Mouse (Mus musculus): Measurements from ENCODE around the gene Gm20219. TPM values are rescaled to one million over a fixed set of nuclear protein-coding genes. Genes with fewer than 3 reads are reported as not detected.
"Not testable (repeated sequence)": the region's sequence is repeated elsewhere in the genome, so short reads cannot be mapped to it uniquely, and the experiment has no call there.

Gm20219 gene
- total RNA-seq, 2 experiments from 2014 or later = 2.8 TPM; not detected in 1

DNA sequence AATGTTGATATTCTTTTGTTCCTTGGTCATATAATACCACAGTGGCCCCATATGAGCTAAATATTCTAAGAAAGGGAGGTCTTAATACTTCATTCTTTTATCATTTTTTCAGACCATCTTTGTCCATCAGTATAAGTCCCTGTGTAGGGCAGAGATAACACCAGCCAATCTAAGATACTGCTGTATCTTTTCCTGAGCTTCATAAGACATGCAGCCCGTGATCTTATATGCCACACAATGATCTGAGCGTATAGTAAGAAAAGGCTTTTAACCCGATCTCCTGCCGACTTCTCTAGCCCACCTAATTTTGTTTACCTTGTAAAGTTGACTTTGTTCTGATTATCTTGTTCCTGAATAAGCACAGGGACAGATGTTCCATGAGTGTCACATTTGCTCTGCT is 29.2 kb downstream of the Gm20219 start:
- ATAC-seq (replicated peaks; ENCODE audit: low FRiP score, low TSS enrichment, poor library complexity, severe bottlenecking) = no peak

GRCm38 (mm10) chr17:56522744-56523143 is 31.4 kb downstream of the Gm20219 start:
- ATAC-seq (replicated peaks; ENCODE audit: low FRiP score, low TSS enrichment, poor library complexity, severe bottlenecking) = no peak

DNA sequence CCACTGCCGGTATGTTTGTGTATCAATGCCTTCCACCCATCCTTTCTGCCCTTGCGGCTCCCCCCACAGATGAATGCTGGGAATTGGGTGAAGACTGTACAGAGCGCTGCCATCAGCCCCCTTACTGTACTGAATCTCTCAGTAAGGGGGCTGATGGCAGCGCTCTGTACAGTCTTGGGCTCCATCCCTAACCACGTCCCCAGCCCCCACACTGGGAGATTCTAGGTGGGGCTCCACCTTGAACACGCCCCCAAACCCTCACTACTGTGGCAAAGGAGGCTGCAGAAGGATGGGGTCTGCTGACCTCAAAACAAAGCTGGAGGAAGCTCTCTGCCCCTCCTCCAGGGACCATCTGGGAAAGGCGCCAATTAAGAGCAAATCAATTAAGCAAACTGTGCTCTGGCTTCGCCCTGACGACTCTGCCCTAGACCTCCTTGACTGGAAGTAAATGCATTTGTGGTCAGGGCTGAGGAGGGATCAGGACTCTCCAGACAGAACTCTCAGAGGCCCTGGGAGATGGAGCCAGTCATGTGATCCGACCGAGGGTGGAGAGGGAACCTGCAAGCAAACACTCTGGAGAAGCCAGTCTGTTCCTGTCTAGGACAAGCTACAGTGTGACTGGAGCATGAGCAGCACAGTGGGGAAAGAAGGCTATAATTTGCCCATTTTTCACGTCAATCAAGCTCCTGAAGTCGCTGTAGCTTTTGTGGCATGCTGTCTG is 38.3 kb downstream of the Gm20219 start:
- no peak for ATAC-seq (replicated peaks; ENCODE audit: low FRiP score, low TSS enrichment, poor library complexity, severe bottlenecking)

DNA sequence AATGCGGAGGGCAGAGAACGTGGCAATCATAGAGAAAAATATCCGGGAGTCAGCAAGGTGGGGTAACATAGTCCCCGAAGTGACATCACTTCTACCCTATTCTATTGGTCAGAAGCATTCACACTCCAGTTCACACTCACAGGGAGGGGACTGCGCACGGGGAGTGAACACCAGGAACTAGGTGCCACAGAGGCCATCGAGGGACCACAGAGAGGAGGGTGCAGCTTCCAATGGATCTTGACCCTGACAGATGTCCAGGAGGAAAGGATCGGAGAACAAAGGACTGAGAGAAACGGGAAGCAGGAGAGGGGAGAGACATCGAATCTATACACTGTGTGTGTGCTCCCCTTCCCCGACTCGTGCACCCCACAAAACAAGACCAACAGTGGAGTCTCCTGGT is 39.3 kb downstream of the Gm20219 start:
- no peak for ATAC-seq (replicated peaks; ENCODE audit: low FRiP score, low TSS enrichment, poor library complexity, severe bottlenecking)

DNA sequence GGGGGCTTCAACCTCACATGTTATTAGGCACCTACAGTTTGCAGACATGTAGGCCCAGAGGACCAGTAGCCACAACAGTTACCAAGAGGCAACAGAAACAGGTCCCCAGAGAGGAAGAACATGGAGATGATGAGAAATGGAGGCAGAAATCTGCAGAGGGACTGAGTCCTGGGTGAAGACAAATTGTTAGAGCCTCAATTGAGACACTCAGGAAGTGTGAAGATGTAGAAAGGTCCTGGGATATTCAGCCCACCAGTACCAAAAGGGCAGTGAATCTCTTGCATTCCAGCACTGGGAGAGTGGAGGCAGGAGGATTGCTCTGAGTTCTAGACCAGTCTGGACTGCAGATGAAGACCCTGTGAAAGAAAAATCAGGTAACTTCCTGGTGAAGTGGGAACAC is 39.9 kb downstream of the Gm20219 start:
- ATAC-seq (replicated peaks; ENCODE audit: low FRiP score, low TSS enrichment, poor library complexity, severe bottlenecking) = no peak

GRCm38 (mm10) chr17:56512310-56512709 is 41.9 kb downstream of the Gm20219 start, which contains the start of gene Znrf4:
TSS of gene Znrf4 (minus strand) at chr17:56512431.
- ATAC-seq (replicated peaks; ENCODE audit: low FRiP score, low TSS enrichment, poor library complexity, severe bottlenecking) = no peak

DNA sequence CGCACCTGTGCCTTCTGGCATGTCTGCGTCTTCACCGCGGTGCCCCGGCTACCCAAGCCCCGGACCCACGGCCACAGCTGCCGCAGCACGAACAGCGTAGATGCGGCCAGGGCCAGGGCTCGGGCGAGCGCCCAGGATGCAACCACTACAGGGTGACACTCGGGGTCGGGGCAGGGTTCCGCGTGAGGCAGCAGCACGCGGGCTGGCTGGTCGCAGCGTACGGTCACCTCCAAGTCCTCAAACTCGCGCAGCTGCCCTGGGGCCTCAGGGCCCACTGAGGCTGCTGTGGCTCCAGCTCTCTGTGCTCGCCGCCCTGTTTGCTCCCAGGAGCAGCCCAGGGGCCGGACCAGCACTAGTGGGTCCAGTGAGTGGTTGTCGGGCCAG is 42.5 kb downstream of the Gm20219 start:
- ATAC-seq (replicated peaks; ENCODE audit: low FRiP score, low TSS enrichment, poor library complexity, severe bottlenecking) = no peak

- ATAC-seq (replicated peaks; ENCODE audit: low FRiP score, low TSS enrichment, poor library complexity, severe bottlenecking) = no peak
Observed at GRCm38 (mm10) chr17:56510970-56511706, 43.0 kb downstream of the Gm20219 start.

- ATAC-seq (replicated peaks; ENCODE audit: low FRiP score, low TSS enrichment, poor library complexity, severe bottlenecking) = no peak
Observed at GRCm38 (mm10) chr17:56510473-56510969, 43.7 kb downstream of the Gm20219 start.

GRCm38 (mm10) chr17:56509707-56510472 is 44.3 kb downstream of the Gm20219 start:
- ATAC-seq (replicated peaks; ENCODE audit: low FRiP score, low TSS enrichment, poor library complexity, severe bottlenecking) = no peak

DNA sequence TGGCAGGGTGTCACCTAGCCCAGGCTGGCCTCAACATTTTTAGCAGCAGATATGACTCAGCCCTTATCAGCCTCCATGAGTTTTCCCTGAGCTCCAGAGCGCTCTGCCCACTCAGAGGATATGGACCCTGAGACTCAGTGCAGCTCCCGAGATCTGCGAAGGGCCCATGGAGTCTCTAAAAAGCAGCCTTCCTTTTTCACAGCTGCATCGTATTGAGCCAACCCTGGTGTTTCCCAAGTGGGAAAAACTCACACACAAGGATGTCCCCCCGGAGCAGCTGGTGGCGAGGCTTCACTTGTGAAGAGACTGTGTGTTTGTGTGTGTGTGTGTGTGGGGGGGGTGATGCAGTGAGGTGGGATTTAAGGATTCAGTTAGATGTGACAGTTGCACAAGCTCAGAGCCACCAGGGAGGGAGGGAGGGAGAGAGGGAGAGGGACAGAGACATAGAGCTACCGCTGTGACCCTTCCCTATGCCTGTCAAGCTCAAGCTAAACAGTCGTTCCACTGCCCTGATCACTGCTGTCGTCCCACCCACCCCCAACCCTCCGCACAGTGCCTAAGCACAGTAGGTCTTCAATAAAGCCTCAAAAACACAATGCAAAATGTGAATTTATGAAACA is 45.1 kb downstream of the Gm20219 start:
- ATAC-seq (replicated peaks; ENCODE audit: low FRiP score, low TSS enrichment, poor library complexity, severe bottlenecking) = no peak

DNA sequence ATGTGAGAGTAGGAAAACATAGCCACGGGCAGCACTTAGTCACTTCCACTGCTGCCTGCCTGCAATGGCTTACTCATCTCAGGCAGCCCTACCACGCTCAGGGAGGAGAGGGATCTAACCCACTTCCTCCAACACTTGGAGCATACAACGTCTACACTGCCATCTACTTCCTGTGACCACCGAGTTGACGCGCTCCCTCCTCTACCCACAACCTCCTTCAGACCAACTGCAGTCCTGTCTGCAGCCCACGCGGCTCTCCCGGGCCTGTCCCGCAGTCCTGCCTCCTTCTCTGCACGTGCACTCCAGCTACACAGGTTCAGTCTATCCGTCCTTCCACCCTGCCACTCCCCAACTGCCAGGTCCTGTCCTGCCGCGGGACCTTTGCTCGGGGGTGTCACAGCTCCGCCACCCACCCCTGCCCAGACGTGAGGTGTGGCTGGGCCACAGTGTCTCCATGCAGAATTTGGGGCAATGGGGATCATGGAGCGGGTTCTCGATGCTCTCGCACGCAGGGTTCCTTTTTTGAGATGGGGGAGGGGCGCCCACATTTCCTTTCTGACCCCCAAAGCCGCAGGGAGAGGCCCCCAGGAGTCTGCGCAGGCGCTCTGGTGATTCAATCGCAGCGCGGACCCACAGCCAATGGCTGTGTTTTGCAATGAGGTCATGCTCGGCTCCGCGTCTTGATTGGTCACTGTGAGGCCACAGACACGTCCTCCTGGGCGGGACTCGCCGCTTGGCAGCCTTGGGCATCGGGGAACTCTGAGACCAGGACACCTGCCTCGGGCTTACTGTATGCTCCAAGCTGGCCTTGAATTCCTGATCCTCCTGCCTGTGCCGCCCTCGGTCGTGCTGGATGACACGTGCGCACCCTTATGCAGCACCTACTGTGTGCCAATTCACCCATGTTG is 46.8 kb downstream of the Gm20219 start:
- ATAC-seq (replicated peaks; ENCODE audit: low FRiP score, low TSS enrichment, poor library complexity, severe bottlenecking) = peak; percentile 97

DNA sequence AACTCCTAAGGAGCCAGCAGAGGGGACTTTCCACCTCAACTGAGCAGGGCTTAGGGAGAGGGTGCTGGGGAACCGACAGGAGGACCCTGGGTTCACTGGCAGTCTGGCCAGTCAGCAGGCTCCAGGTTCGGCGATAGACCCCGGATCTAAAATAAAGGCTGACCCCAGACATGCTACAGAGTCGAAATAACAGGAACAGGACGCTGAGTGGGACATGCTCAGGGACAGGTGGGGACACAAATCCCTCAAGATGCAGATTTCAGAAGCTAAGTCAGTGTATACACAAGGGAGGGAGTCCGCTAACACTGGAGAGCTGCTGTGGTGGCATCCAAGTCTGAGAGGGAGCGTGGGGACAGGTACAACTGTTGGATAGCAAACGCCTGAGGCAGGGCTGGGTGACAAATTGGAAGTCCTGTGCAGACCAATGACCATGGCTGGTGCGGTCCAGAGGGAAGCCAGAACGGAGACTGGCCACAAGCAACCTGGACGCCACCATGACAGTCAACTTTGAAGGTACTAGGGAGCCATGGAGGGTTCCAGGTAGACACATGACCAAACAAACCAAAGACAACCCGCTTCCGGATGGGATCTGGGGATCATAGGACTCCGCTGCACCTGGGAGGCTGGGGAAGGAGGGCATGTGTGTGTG is 47.6 kb downstream of the Gm20219 start:
- no peak for ATAC-seq (replicated peaks; ENCODE audit: low FRiP score, low TSS enrichment, poor library complexity, severe bottlenecking)

- ATAC-seq (replicated peaks; ENCODE audit: low FRiP score, low TSS enrichment, poor library complexity, severe bottlenecking) = no peak
Observed at GRCm38 (mm10) chr17:56505401-56505800, 48.8 kb downstream of the Gm20219 start.

- ATAC-seq (replicated peaks; ENCODE audit: low FRiP score, low TSS enrichment, poor library complexity, severe bottlenecking) = no peak
Observed at GRCm38 (mm10) chr17:56502526-56502925, 51.7 kb downstream of the Gm20219 start.

DNA sequence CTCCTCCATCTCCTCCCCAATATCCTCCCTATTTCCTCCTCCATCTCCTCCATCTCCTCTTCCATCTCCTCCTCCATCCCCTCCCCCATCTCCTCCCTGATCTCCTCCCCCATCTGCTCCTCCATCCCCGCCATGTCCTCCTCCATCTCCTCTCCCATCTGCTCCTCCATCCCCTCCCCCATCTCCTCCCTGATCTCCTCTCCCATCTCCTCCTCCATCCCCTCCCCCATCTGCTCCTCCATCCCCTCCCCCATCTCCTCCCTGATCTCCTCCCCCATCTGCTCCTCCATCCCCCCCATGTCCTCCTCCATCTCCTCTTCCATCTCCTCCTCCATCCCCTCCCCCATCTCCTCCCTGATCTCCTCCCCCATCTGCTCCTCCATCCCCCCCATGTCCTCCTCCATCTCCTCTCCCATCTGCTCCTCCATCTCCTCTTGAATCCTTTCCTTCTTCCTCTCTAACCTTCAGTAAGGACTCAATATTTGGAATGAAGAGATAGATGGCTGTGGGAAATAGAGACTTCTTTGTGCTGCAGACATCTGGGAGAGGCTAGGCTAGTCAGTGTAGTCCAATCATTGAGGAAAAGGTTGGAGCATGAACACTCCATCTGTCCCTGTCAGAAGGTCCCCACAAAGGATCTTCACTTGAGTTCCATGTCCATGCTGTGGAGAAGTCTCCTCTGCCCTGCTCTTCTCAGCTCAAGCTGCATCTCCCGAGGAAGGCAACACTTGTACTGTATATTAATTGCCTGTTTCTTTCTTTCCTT is 52.4 kb downstream of the Gm20219 start:
- not testable (repeated sequence) for ATAC-seq (replicated peaks; ENCODE audit: low FRiP score, low TSS enrichment, poor library complexity, severe bottlenecking)

Data from megakaryocyte-erythroid progenitor cell, adult 5-6 weeks (primary cell).